Mouse (Mus musculus): Measurements from ENCODE around the gene Mroh2a. TPM values are rescaled to one million over a fixed set of nuclear protein-coding genes. Genes with fewer than 3 reads are reported as not detected.

Mroh2a gene
- total and polyA plus RNA-seq, 3 experiments, result 0.06 to 0.13 TPM; not detected in 1

GRCm38 (mm10) chr1:88243861-88244260, 17.1 kb downstream of the Mroh2a start:
- no peak overlapping the region for H3K4me3 ChIP-seq
- no peak for TF ChIP-seq CTCF (IDR thresholded peaks at IDR 0.05)
- no peak for TF ChIP-seq POLR2A (IDR thresholded peaks at IDR 0.05; ENCODE audit: insufficient read depth, low read depth, low read length)
- no peak for TF ChIP-seq EP300 (IDR thresholded peaks at IDR 0.05; ENCODE audit: insufficient read depth, low read depth, low read length)
- H3K4me1 ChIP-seq (ENCODE audit: control insufficient read depth, insufficient read depth, low read length), result no peaks in the 10 kb centered on the region
- H3K9ac ChIP-seq (ENCODE audit: low read depth, low read length), result no peak overlapping the region
- DNase-seq, result no peak
- WGBS, result 60% methylated on average over 5 of the region's 5 CpGs
- no peaks in the 10 kb centered on the region for H3K27me3 ChIP-seq (ENCODE audit: control insufficient read depth, insufficient read depth, low read length)
- no peak overlapping the region for H3K27ac ChIP-seq
- H3K36me3 ChIP-seq (ENCODE audit: control insufficient read depth, insufficient read depth, low read length), result no peaks in the 10 kb centered on the region
- no peaks in the 10 kb centered on the region for H3K79me2 ChIP-seq (replicated peaks; ENCODE audit: control insufficient read depth, insufficient read depth, low read length)
- intact Hi-C loops (cut with DNase I), result no loop called here

GRCm38 (mm10) chr1:88245881-88246280, 19.1 kb downstream of the Mroh2a start:
- H3K9ac ChIP-seq (ENCODE audit: low read depth, low read length), result no peak overlapping the region
- no peaks in the 10 kb centered on the region for H3K36me3 ChIP-seq (ENCODE audit: control insufficient read depth, insufficient read depth, low read length)
- no peak overlapping the region for H3K27ac ChIP-seq
- intact Hi-C loops (cut with DNase I), result no loop called here
- H3K4me1 ChIP-seq (ENCODE audit: control insufficient read depth, insufficient read depth, low read length), result no peaks in the 10 kb centered on the region
- no peak for TF ChIP-seq POLR2A (IDR thresholded peaks at IDR 0.05; ENCODE audit: insufficient read depth, low read depth, low read length)
- no peak for TF ChIP-seq EP300 (IDR thresholded peaks at IDR 0.05; ENCODE audit: insufficient read depth, low read depth, low read length)
- TF ChIP-seq CTCF (IDR thresholded peaks at IDR 0.05), result no peak
- H3K27me3 ChIP-seq (ENCODE audit: control insufficient read depth, insufficient read depth, low read length), result no peaks in the 10 kb centered on the region
- no peak overlapping the region for H3K4me3 ChIP-seq
- no peak for DNase-seq
- no peaks in the 10 kb centered on the region for H3K79me2 ChIP-seq (replicated peaks; ENCODE audit: control insufficient read depth, insufficient read depth, low read length)
- 71% methylated on average over 6 of the region's 6 CpGs for WGBS

GRCm38 (mm10) chr1:88246386-88246785, 19.6 kb downstream of the Mroh2a start:
- Histone ChIP-seq H3K9ac (ENCODE audit: low read depth, low read length) (no peak overlapping the region), H3K4me3 (no peak overlapping the region), H3K27me3 (ENCODE audit: control insufficient read depth, insufficient read depth, low read length) (no peaks in the 10 kb centered on the region), H3K4me1 (ENCODE audit: control insufficient read depth, insufficient read depth, low read length) (no peaks in the 10 kb centered on the region), H3K79me2 (replicated peaks; ENCODE audit: control insufficient read depth, insufficient read depth, low read length) (no peaks in the 10 kb centered on the region), H3K36me3 (ENCODE audit: control insufficient read depth, insufficient read depth, low read length) (no peaks in the 10 kb centered on the region), H3K27ac (no peak overlapping the region)
- intact Hi-C loops (cut with DNase I), result no loop called here
- WGBS, result 48% methylated on average over 6 of the region's 6 CpGs
- no peak for TF ChIP-seq POLR2A (IDR thresholded peaks at IDR 0.05; ENCODE audit: insufficient read depth, low read depth, low read length)
- TF ChIP-seq EP300 (IDR thresholded peaks at IDR 0.05; ENCODE audit: insufficient read depth, low read depth, low read length), result no peak
- no peak for TF ChIP-seq CTCF (IDR thresholded peaks at IDR 0.05)
- no peak for DNase-seq

GRCm38 (mm10) chr1:88247660-88248059, 20.9 kb downstream of the Mroh2a start:
- TF ChIP-seq EP300 (IDR thresholded peaks at IDR 0.05; ENCODE audit: insufficient read depth, low read depth, low read length), result no peak
- no peak for TF ChIP-seq CTCF (IDR thresholded peaks at IDR 0.05)
- no peak for TF ChIP-seq POLR2A (IDR thresholded peaks at IDR 0.05; ENCODE audit: insufficient read depth, low read depth, low read length)
- 39% methylated on average over 2 of the region's 2 CpGs for WGBS
- Histone ChIP-seq H3K27ac (no peak overlapping the region), H3K9ac (ENCODE audit: low read depth, low read length) (no peak overlapping the region), H3K27me3 (ENCODE audit: control insufficient read depth, insufficient read depth, low read length) (no peaks in the 10 kb centered on the region), H3K4me1 (ENCODE audit: control insufficient read depth, insufficient read depth, low read length) (no peaks in the 10 kb centered on the region), H3K36me3 (ENCODE audit: control insufficient read depth, insufficient read depth, low read length) (no peaks in the 10 kb centered on the region), H3K4me3 (no peak overlapping the region), H3K79me2 (replicated peaks; ENCODE audit: control insufficient read depth, insufficient read depth, low read length) (no peaks in the 10 kb centered on the region)
- intact Hi-C loops (cut with DNase I), result no loop called here
- no peak for DNase-seq

GRCm38 (mm10) chr1:88248658-88249057, 21.9 kb downstream of the Mroh2a start:
- no peaks in the 10 kb centered on the region for H3K79me2 ChIP-seq (replicated peaks; ENCODE audit: control insufficient read depth, insufficient read depth, low read length)
- intact Hi-C loops (cut with DNase I), result no loop called here
- no peak overlapping the region for H3K4me3 ChIP-seq
- 54% methylated on average over 4 of the region's 4 CpGs for WGBS
- no peak for TF ChIP-seq POLR2A (IDR thresholded peaks at IDR 0.05; ENCODE audit: insufficient read depth, low read depth, low read length)
- TF ChIP-seq EP300 (IDR thresholded peaks at IDR 0.05; ENCODE audit: insufficient read depth, low read depth, low read length), result no peak
- TF ChIP-seq CTCF (IDR thresholded peaks at IDR 0.05), result no peak
- H3K27me3 ChIP-seq (ENCODE audit: control insufficient read depth, insufficient read depth, low read length), result no peaks in the 10 kb centered on the region
- no peaks in the 10 kb centered on the region for H3K36me3 ChIP-seq (ENCODE audit: control insufficient read depth, insufficient read depth, low read length)
- no peak overlapping the region for H3K9ac ChIP-seq (ENCODE audit: low read depth, low read length)
- no peak for DNase-seq
- no peaks in the 10 kb centered on the region for H3K4me1 ChIP-seq (ENCODE audit: control insufficient read depth, insufficient read depth, low read length)
- no peak overlapping the region for H3K27ac ChIP-seq

GRCm38 (mm10) chr1:88249596-88249995, 22.8 kb downstream of the Mroh2a start:
- H3K27ac ChIP-seq, result no peak overlapping the region
- no peaks in the 10 kb centered on the region for H3K36me3 ChIP-seq (ENCODE audit: control insufficient read depth, insufficient read depth, low read length)
- TF ChIP-seq CTCF (IDR thresholded peaks at IDR 0.05), result no peak
- no peak for TF ChIP-seq POLR2A (IDR thresholded peaks at IDR 0.05; ENCODE audit: insufficient read depth, low read depth, low read length)
- TF ChIP-seq EP300 (IDR thresholded peaks at IDR 0.05; ENCODE audit: insufficient read depth, low read depth, low read length), result no peak
- no peaks in the 10 kb centered on the region for H3K79me2 ChIP-seq (replicated peaks; ENCODE audit: control insufficient read depth, insufficient read depth, low read length)
- no peaks in the 10 kb centered on the region for H3K4me1 ChIP-seq (ENCODE audit: control insufficient read depth, insufficient read depth, low read length)
- H3K9ac ChIP-seq (ENCODE audit: low read depth, low read length), result no peak overlapping the region
- intact Hi-C loops (cut with DNase I), result no loop called here
- H3K27me3 ChIP-seq (ENCODE audit: control insufficient read depth, insufficient read depth, low read length), result no peaks in the 10 kb centered on the region
- H3K4me3 ChIP-seq, result no peak overlapping the region
- DNase-seq, result no peak
- WGBS, result 70% methylated on average over 7 of the region's 7 CpGs

Data from heart, adult 2 months (tissue).